In the genomic region with DNA sequence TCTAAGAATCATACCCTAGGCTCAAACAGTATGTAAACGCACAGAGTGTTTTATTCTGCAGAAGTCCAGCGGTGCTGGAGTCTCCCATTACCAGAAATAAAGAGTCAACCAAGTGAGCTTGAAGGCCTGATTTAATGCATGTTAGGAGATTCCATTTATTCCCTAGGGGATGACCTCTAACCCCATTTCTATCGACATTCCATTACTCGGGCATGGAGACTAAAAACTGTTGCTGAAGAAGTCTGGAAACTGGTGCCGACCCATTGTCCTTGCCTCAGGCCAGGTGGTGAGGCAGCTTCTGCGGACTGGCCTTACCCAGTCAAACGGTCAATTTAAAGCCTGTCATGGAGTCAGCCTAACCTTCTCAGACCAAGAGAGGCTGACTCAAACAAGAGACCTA, we compare ENCODE assay signal across 1 mouse cellular context.
TF ChIP-seq lines count a peak whose summit lies in the region.

No protein-coding gene starts in this region.

TF ChIP-seq in MEL, 35 proteins besides CTCF, POLR2A, EP300 and RAD21 (continued from another document):
- TF ChIP-seq POLR2AphosphoS5 (IDR thresholded peaks at IDR 0.05; ENCODE audit: borderline replicate concordance, low read depth, low read length) (no peak), MXI1 (IDR thresholded peaks at IDR 0.05; ENCODE audit: low read depth, low read length) (no peak), MEF2A (IDR thresholded peaks at IDR 0.05; ENCODE audit: extremely low read depth, insufficient replicate concordance, low read depth, low read length, poor library complexity, severe bottlenecking) (no peak)
